Mouse (Mus musculus): ENCODE measurements around the gene Itgb6.

DNA sequence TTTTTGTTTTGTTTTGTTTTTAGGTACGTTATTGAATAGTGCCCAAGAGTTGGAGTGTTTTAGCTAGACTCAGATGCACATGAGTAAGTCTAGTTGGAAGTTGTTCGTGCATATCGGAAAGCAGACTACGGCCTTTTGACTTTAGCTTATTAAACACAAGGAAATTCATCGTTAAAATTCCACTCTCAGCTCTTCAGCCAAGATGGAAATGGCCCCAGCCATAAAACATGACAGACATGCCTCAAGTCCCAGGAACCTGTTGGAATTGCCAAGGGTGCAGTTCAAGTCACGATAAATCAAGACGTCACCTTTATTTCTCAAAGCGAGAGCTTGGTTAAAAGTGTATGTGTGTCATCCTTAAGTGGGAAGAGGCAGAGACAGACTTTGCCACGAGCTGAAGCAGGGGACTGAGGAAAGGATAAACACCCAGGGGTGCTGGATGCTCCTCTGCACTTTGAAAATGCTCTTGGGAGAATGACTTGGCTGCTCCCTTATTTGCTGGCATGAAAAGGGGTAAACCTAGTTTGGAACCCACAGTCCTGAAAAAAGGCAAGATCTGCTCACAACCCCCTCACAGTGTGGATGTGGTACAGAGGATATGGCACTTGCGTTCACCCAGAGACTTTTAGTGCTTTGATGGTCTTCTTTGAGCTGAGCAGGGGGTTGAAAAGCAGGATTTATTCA is 6.6 kb upstream of the Itgb6 start:
- TF ChIP-seq CTCF (IDR thresholded peaks at IDR 0.05; ENCODE audit: extremely low read depth, insufficient read length, insufficient replicate concordance, low read depth, low read length), result no peak
- no peak for TF ChIP-seq POLR2A (IDR thresholded peaks at IDR 0.05; ENCODE audit: low read depth, low read length)

Measured in small intestine, adult 2 months (tissue).